22 mouse cellular contexts compared by ENCODE assay signal in the genomic region with DNA sequence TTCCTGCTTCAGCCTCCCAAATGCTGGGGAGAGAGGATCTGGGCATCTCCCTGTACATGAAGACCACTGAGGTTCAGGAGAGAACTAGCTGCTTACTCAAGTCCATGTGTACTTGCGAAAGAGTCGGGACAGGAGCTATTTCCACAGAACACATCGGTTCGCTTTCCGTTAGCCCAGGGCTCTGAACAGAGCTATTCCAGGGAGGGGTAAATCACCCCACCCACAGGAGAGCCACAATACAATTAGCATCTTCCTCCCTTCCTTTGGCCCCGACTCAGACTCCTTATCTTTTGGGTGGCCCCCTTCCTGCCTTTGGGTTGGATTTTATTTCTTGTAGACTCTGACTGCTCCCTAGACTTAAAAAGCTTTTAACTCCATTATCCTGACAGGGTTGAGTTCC. TPM values are rescaled to one million over a fixed set of nuclear protein-coding genes. Genes with fewer than 3 reads are reported as not detected.
DNase-seq lines count a peak whose midpoint lies in the region; ATAC-seq and TF ChIP-seq lines count a peak whose summit lies in the region.
"Had no signal": no experiment of that assay in that cellular context is flagged by ENCODE, and none has a peak within 500 bp of the region (broad histone marks: within the 10 kb centered on the region; RNA-seq: fewer than 3 reads in every experiment).

No protein-coding gene starts in this region.

- H3K36me3 ChIP-seq in liver, postnatal 0 days (replicated peaks; ENCODE audit: insufficient read depth, low read length), result no peaks in the 10 kb centered on the region
- H3K36me3 ChIP-seq in liver, embryonic 11.5 days (ENCODE audit: control insufficient read depth, insufficient read depth, low read length), result no peaks in the 10 kb centered on the region
- peaks cover 0 to 28% of the 10 kb centered on the region in 2 experiments; a peak in 2 of 4 replicates for H3K36me3 ChIP-seq in MEL (ENCODE audit: control insufficient read depth in 1 of 2, insufficient read depth in 2 of 2, low read length in 2 of 2)
- H3K36me3 ChIP-seq: embryonic facial prominence, embryonic 10.5 days; G1E; heart, embryonic 13.5 days; hindbrain, embryonic 12.5 days had no signal

- H3K4me3 ChIP-seq in liver, postnatal 0 days (ENCODE audit: low read depth, low read length), result no peak overlapping the region
- H3K4me3 ChIP-seq in liver, embryonic 11.5 days (ENCODE audit: low read depth, low read length), result no peak overlapping the region
- H3K4me3 ChIP-seq in MEL (ENCODE audit: control insufficient read depth in 1 of 2, insufficient read depth in 1 of 2, low read depth in 2 of 2, low read length in 2 of 2), result no peak overlapping the region
- H3K4me3 ChIP-seq: embryonic facial prominence, embryonic 10.5 days; forebrain, embryonic 13.5 days; heart, embryonic 13.5 days; hindbrain, embryonic 12.5 days had no signal

- no peak for TF ChIP-seq CTCF in liver, postnatal 0 days (IDR thresholded peaks at IDR 0.05; ENCODE audit: low read depth)
- no peak for TF ChIP-seq CTCF in MEL (IDR thresholded peaks at IDR 0.05 in 2 of 3, conservative IDR thresholded peaks at IDR 0.05 in 1 of 3; ENCODE audit: control insufficient read depth in 1 of 3, insufficient read depth in 1 of 3, low read depth in 2 of 3, low read length in 3 of 3, poor library complexity in 1 of 3, severe bottlenecking in 1 of 3)

- 44% methylated on average over 6 of the region's 6 CpGs for WGBS in liver, postnatal 0 days (ENCODE audit: insufficient replicate concordance)
- 70% methylated on average over 6 of the region's 6 CpGs for WGBS in liver, embryonic 11.5 days

- H3K4me2 ChIP-seq in liver, postnatal 0 days (ENCODE audit: low read depth, low read length), result no peak overlapping the region
- H3K4me2 ChIP-seq in liver, embryonic 11.5 days, result no peak overlapping the region
- H3K4me2 ChIP-seq: forebrain, embryonic 13.5 days; heart, embryonic 13.5 days; hindbrain, embryonic 12.5 days had no signal

- H3K79me2 ChIP-seq in MEL (ENCODE audit: control insufficient read depth, insufficient read depth, low read length, poor library complexity), result no peaks in the 10 kb centered on the region

- no peak for ATAC-seq in liver, postnatal 0 days
- ATAC-seq in liver, embryonic 11.5 days (replicated peaks; ENCODE audit: low FRiP score), result no peak
- peak; percentile 64 for ATAC-seq in megakaryocyte progenitor cell, adult 5-6 weeks (replicated peaks; ENCODE audit: poor library complexity)
- ATAC-seq: CD4-positive, CD25-positive, alpha-beta regulatory T cell, adult 4 months; forebrain, embryonic 13.5 days; forebrain, postnatal 0 days; hindbrain, embryonic 16.5 days; inflammation-experienced regulatory T-cells, adult 6 months had no signal

- no peaks in the 10 kb centered on the region for H3K9me3 ChIP-seq in liver, postnatal 0 days (ENCODE audit: low read length)
- H3K9me3 ChIP-seq in liver, embryonic 11.5 days (ENCODE audit: control insufficient read depth, low read length), result no peaks in the 10 kb centered on the region
- H3K9me3 ChIP-seq in MEL (replicated peaks; ENCODE audit: insufficient read depth, low read length), result no peaks in the 10 kb centered on the region
- H3K9me3 ChIP-seq: embryonic facial prominence, embryonic 10.5 days; forebrain, embryonic 13.5 days; G1E; heart, embryonic 13.5 days; hindbrain, embryonic 12.5 days had no signal

- no peak overlapping the region for H3K9ac ChIP-seq in liver, postnatal 0 days (replicated peaks)
- H3K9ac ChIP-seq in liver, embryonic 11.5 days (ENCODE audit: low read depth, low read length), result no peak overlapping the region
- H3K9ac ChIP-seq in MEL (ENCODE audit: control insufficient read depth, low read depth, low read length, poor library complexity, severe bottlenecking), result peak overlapping the region; percentile 37
- H3K9ac ChIP-seq: forebrain, embryonic 13.5 days; forebrain, postnatal 0 days; heart, embryonic 13.5 days; hindbrain, embryonic 12.5 days had no signal

- TF ChIP-seq EP300 in liver, postnatal 0 days (IDR thresholded peaks at IDR 0.05; ENCODE audit: low read depth), result 0 out of 2 replicates have a peak, but pooled peaks have one; percentile 11
- peak; percentile 26 to 56; a peak in 3 of 4 replicates for TF ChIP-seq EP300 in MEL (IDR thresholded peaks at IDR 0.05; ENCODE audit: low read depth in 1 of 2, low read length in 2 of 2)

- DNase-seq in liver, postnatal 0 days, result no peak
- no peak for DNase-seq in liver, embryonic 11.5 days (ENCODE audit: low spot score)
- DNase-seq in 416B (ENCODE audit: low read depth) (peak; percentile 73), MEL (ENCODE audit: low read depth, low spot score) (peak; percentile 61)
- no peak for DNase-seq in adrenal gland, postnatal 25 days
- DNase-seq: adrenal gland, postnatal 10 days; B cell, adult 2 months; cerebellum, adult 18-20 months; cerebellum, adult 9-11 months; cerebellum, postnatal 36 days; forebrain, postnatal 0 days; gastrocnemius, postnatal 36 days; heart, postnatal 4 days had no signal

- peaks cover 6% of the 10 kb centered on the region for H3K4me1 ChIP-seq in liver, postnatal 0 days (ENCODE audit: insufficient read depth)
- H3K4me1 ChIP-seq in liver, embryonic 11.5 days (replicated peaks; ENCODE audit: control insufficient read depth, insufficient read depth, low read length), result peaks cover 25% of the 10 kb centered on the region
- peaks cover 13 to 39% of the 10 kb centered on the region in 2 experiments for H3K4me1 ChIP-seq in MEL (ENCODE audit: control insufficient read depth in 1 of 2, insufficient read depth in 2 of 2, low read length in 2 of 2)
- H3K4me1 ChIP-seq: embryonic facial prominence, embryonic 10.5 days; forebrain, embryonic 13.5 days; heart, embryonic 13.5 days; hindbrain, embryonic 12.5 days had no signal

- no peak overlapping the region for H3K27ac ChIP-seq in liver, postnatal 0 days (ENCODE audit: low read depth)
- H3K27ac ChIP-seq in liver, embryonic 11.5 days (ENCODE audit: low read depth, low read length), result no peak overlapping the region
- peak overlapping the region; percentile 60 for H3K27ac ChIP-seq in MEL (ENCODE audit: control insufficient read depth, low read depth, low read length)
- H3K27ac ChIP-seq: embryonic facial prominence, embryonic 10.5 days; forebrain, embryonic 13.5 days; heart, embryonic 13.5 days; hindbrain, embryonic 12.5 days had no signal

- no peak for TF ChIP-seq POLR2A in MEL (IDR thresholded peaks at IDR 0.05; ENCODE audit: control insufficient read depth in 1 of 2, insufficient read depth in 1 of 2, low read depth in 1 of 2, low read length in 2 of 2, poor library complexity in 1 of 2)

- H3K27me3 ChIP-seq in liver, postnatal 0 days (ENCODE audit: insufficient read depth, low read length), result no peaks in the 10 kb centered on the region
- no peaks in the 10 kb centered on the region for H3K27me3 ChIP-seq in liver, embryonic 11.5 days (replicated peaks; ENCODE audit: control insufficient read depth, insufficient read depth, low read length)
- H3K27me3 ChIP-seq in MEL (ENCODE audit: control insufficient read depth in 1 of 2, insufficient read depth in 2 of 2, low read length in 2 of 2), result no peaks in the 10 kb centered on the region
- H3K27me3 ChIP-seq: forebrain, embryonic 13.5 days; heart, embryonic 13.5 days; hindbrain, embryonic 12.5 days had no signal

- TF ChIP-seq RAD21 in MEL (IDR thresholded peaks at IDR 0.05; ENCODE audit: low read depth, low read length), result no peak

TF ChIP-seq in MEL, 35 proteins besides CTCF, POLR2A, EP300 and RAD21:
- TF ChIP-seq TCF12 (IDR thresholded peaks at IDR 0.05; ENCODE audit: low read depth, low read length), result 0 out of 2 replicates have a peak, but pooled peaks have one; percentile 17
- peak; percentile 51; the same call in 1 of the 2 replicates for TF ChIP-seq RCOR1 (IDR thresholded peaks at IDR 0.05; ENCODE audit: low read depth, low read length)
- TF ChIP-seq GATA1 (IDR thresholded peaks at IDR 0.05; ENCODE audit: low read depth, low read length), result peak; percentile 70
- no peak for TF ChIP-seq SMC3 (IDR thresholded peaks at IDR 0.05; ENCODE audit: low read depth, low read length)
- TF ChIP-seq ETS1 (IDR thresholded peaks at IDR 0.05; ENCODE audit: low read depth, low read length), result peak; percentile 35; the same call in 1 of the 2 replicates
- peak; percentile 76 for TF ChIP-seq MAZ (IDR thresholded peaks at IDR 0.05; ENCODE audit: low read depth, low read length)
- TF ChIP-seq SIN3A (IDR thresholded peaks at IDR 0.05; ENCODE audit: low read length), result peak; percentile 39; the same call in 1 of the 2 replicates
- TF ChIP-seq CHD1 (IDR thresholded peaks at IDR 0.05; ENCODE audit: low read depth, low read length), result no peak
- TF ChIP-seq BHLHE40 (IDR thresholded peaks at IDR 0.05; ENCODE audit: borderline replicate concordance, low read depth, low read length), result no peak
- TF ChIP-seq MEF2A (IDR thresholded peaks at IDR 0.05; ENCODE audit: extremely low read depth, insufficient replicate concordance, low read depth, low read length, poor library complexity, severe bottlenecking), result no peak
- no peak for TF ChIP-seq NELFE (IDR thresholded peaks at IDR 0.05; ENCODE audit: low read depth, low read length)
- no peak for TF ChIP-seq JUND (IDR thresholded peaks at IDR 0.05; ENCODE audit: low read depth, low read length)
- no peak for TF ChIP-seq GABPA (IDR thresholded peaks at IDR 0.05; ENCODE audit: low read depth, low read length)

RNA-seq across cellular contexts. Expression of a gene that starts 9.7 kb away (rescaled TPM):
- polyA plus RNA-seq in liver, postnatal 0 days (2015; fragmentation: Nextera tagmentation; extraction: Ambion mirVana), result 108 and 110 TPM in 2 replicates
- polyA plus RNA-seq in liver, embryonic 11.5 days (2014; fragmentation: Nextera tagmentation; extraction: Ambion mirVana), result 59.2 and 66.1 TPM in 2 replicates
- 217 and 236 TPM in 2 replicates for total RNA-seq in MEL (2012; rRNA removed)
- 100 to 1,000 TPM in 1 of 2 experiments, not detected in 1; 164 TPM for polyA plus RNA-seq in MEL (2012; ENCODE audit: insufficient read depth in 1 of 2, insufficient read length in 2 of 2, low read depth in 1 of 2, low replicate concordance in 2 of 2, missing spikeins in 1 of 2)
- 4,537 and 5,213 TPM in 2 replicates for total RNA-seq in megakaryocyte progenitor cell, adult 5-6 weeks (2015)
- total RNA-seq in megakaryocyte progenitor cell, adult 5-6 weeks (2017), result 2,549 and 3,020 TPM in 2 replicates
- 30.1 and 36.4 TPM in 2 replicates for total RNA-seq in adrenal gland, postnatal 25 days (2021)

RNA-seq across cellular contexts. Expression of a gene that starts 30.9 kb away (rescaled TPM):
- polyA plus RNA-seq in liver, postnatal 0 days (2015; fragmentation: Nextera tagmentation; extraction: Ambion mirVana), result 32.1 and 33.8 TPM in 2 replicates
- 77.4 and 87.8 TPM in 2 replicates for polyA plus RNA-seq in liver, embryonic 11.5 days (2014; fragmentation: Nextera tagmentation; extraction: Ambion mirVana)
- total RNA-seq in MEL (2012; rRNA removed), result 34.2 and 43.6 TPM in 2 replicates
- polyA plus RNA-seq in MEL (2012; ENCODE audit: insufficient read depth in 1 of 2, insufficient read length in 2 of 2, low read depth in 1 of 2, low replicate concordance in 2 of 2, missing spikeins in 1 of 2), result 10 to 100 TPM in 1 of 2 experiments, not detected in 1; 64.1 TPM
- total RNA-seq in megakaryocyte progenitor cell, adult 5-6 weeks (2015), result 64.3 and 75.4 TPM in 2 replicates
- 78.1 and 84.2 TPM in 2 replicates for total RNA-seq in megakaryocyte progenitor cell, adult 5-6 weeks (2017)
- total RNA-seq in adrenal gland, postnatal 25 days (2021), result 55.0 and 55.2 TPM in 2 replicates

Comparison
In these comparisons a context has a peak if more than half of its experiments do, and no peak if none do; other contexts are left out.
1. DNase-seq: peak in 416B (single experiment) and MEL (single experiment); none in liver, postnatal 0 days (single experiment), liver, embryonic 11.5 days (single experiment) and adrenal gland, postnatal 25 days (single experiment).
2. RNA of a gene that starts 9.7 kb away (total RNA-seq): 2,549 to 5,213 TPM in megakaryocyte progenitor cell, adult 5-6 weeks; 217 to 236 TPM in MEL and 30.1 to 36.4 TPM in adrenal gland, postnatal 25 days; every median in the first group is over 10 times any median in the second.